Mouse (Mus musculus) activated CD4-positive, CD25-positive, alpha-beta regulatory T cell (primary cell): ENCODE results near the gene BC024063. TPM values are rescaled to one million over a fixed set of nuclear protein-coding genes. Genes with fewer than 3 reads are reported as not detected.

Experiments used
- polyA plus RNA-seq, 2 experiments: library from polyadenylated mRNA; unstranded; fragments of 100-300 nt; shearing (Covaris generic); gene quantifications; one replicate each; pipeline ENCODE4 v1.2.1; 2017

BC024063 gene
- polyA plus RNA-seq: 1 to 10 TPM; 6.5 to 6.7 TPM

DNA sequence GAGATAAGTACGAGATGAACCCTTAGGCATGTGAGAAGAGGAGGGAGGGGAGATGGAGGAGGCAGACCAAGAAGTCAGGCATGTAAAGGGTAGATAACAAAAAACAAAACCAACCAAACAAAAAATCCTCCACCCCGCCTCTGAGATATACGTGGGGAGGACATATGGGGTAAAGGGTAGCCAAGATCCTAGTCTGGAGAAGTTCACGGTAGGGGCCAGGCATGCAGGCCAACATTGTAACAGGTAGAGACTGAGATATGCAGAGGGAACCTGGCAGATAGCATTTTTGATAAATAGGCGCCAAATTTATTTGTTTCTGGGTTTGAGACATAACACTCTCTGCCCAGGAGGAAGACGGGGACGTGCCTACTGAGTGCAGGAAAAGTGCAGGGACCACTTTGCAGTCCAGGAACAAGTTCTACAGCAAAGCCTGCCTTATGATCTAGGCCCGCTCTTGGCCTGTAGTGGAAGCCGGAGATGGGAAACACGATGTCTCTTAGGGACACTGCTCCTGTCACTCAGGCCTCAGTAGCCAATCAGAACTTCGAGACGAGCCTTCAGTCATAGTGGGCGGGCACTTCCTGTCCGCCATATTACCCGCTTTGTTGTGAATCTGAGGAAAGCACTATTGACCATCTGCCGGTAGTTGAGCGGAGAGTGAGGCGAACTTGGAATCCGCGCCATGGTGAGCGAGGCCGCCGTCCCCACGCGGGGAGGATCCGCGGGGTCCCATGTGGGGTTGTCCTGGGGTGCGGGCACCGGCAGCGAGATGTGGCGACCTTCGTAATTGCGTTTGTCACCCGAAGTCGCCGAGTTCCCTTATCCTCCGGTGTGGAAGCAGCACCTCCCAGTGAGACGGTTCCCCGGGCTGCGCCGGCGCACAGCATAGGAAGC is at the start of gene BC024063:
Gene BC024063 (plus strand): TSS at position 626 of the 894 bp plus-strand sequence.

DNA sequence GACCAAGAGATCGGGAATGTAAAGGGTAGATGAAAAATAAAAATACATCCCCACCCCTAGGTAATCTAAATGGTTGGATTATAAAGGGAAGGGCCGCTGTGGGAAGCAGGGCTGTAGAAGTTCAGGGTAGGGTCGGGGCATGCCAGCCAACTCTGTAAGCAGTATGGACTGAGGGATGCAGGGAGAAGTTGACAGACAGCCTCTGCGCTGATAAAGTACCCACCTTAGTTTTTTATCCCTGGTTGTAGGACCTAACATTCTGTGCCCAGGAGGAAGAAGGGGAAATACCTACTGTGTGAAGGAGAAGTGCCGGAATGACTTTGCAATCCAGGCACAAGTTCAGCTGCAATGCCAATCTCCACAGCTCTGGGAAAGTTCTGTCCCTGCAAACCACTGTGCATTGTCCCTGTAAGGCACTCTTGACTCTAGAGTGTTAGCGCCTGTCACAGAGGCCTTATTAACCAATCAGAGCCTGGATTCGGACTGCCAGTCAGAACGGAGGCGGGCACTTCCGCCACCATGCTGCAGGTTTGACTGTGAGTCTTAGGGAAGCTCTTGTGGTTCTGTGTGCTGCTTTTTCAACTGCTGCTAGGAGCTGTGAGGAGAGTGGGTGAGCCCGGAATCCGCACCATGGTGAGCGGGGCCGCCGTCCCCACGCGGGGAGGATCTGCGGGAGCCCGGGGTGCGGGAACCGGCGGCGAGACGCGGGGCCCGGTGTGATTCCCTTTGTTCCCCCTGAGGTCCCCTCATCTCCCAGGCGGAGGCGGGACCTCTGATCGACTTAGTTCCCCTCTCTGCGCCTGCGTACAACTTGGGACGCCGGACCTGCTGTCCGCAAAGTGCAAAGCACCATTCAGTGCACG is 35.3 kb upstream of the BC024063 start, which contains the start of gene Zfp873:
Gene Zfp873 (plus strand): TSS at position 527 of the 863 bp plus-strand sequence.

DNA sequence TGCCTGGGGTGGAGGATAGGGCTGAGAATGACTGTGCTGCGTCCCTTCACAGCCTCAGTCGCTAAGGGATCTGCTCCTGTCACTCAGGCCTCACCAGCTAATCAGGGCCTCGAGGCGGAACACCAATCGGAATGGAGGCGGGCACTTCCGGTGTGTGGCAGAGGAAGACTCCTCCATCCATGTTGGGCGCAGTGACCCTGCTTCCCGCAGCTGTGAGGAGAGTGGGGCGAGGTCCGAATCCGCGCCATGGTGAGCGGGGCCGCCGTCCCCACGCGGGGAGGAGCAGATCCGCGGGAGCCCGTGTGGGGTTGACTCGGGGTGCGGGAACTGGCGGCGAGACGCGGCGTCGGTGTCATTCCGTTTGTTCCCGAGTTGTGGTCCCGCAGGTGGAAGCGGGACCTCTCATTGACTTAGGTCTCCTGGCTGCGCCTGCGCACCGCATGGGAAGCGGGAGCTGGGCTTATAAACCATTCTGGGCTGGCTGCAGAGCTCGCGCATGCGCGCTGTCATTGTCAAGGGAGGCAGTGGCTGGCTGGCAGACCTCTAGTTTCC is 44.8 kb downstream of the BC024063 start, which contains the start of gene AU041133:
Gene AU041133 (plus strand): TSS at position 164 of the 552 bp plus-strand sequence.

Other genes with a start within 250 kb of the BC024063 start
- gene Gm32687, start 219.4 kb upstream of the BC024063 start, polyA plus RNA-seq: 1 to 10 TPM; 8.2 to 8.8 TPM
- 1 to 10 TPM; 2.7 to 3.0 TPM for gene Zfp781, start 152.9 kb upstream of the BC024063 start, polyA plus RNA-seq
- 10 to 100 TPM in 1 of 2 experiments, 1 to 10 TPM in 1; 4.6 to 12.5 TPM for gene Zfp873, start 35.2 kb upstream of the BC024063 start, polyA plus RNA-seq
- gene AU041133, start 44.7 kb downstream of the BC024063 start, polyA plus RNA-seq: 10 to 100 TPM in 1 of 2 experiments, 1 to 10 TPM in 1; 7.4 to 11.4 TPM
- gene Zfp938, start 157.9 kb downstream of the BC024063 start, polyA plus RNA-seq: 10 to 100 TPM in 1 of 2 experiments, 1 to 10 TPM in 1; 8.5 to 11.0 TPM
- under 1 TPM in 1 of 2 experiments, not detected in 1; 0.25 TPM for gene 4932415D10Rik, start 233.2 kb downstream of the BC024063 start, polyA plus RNA-seq